Mouse (Mus musculus): ENCODE measurements around the gene Ccdc3. TPM values are rescaled to one million over a fixed set of nuclear protein-coding genes. Genes with fewer than 3 reads are reported as not detected.

The Ccdc3 gene
- polyA plus RNA-seq, 1 experiment, result 0.20 TPM

DNA sequence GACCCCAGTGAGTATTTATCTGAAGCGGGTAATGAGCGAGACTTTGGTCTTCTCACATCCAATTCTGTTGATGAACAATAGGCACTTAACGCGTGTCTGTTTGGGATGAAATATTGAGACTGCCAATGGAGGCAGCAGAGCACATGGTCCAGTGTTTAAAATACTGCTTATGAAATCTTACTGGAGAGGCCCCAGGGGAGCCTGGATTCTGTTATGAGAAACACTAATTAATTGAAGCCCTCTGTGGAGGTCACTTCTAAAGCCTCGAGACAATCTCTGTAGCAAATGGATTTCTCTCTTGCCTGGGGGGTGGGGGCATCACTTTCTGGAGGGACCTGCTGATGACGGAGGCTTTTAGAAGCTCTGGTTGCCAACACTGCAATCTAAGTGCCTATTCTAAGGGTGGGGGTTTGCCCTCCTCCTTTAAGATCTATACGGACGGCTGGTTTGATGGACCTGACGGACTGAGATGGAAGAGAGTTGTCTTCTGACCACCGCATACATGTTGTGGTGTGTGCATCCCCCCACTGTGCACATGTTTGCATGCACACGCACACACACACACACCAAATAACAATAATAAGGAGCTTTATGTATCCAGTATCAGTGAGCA, 22.8 kb downstream of the Ccdc3 start:
- Histone ChIP-seq H3K4me1 (ENCODE audit: control insufficient read depth, insufficient read depth, low read length) (no peaks in the 10 kb centered on the region), H3K27ac (ENCODE audit: insufficient read depth, low read depth, low read length) (no peak overlapping the region), H3K4me3 (ENCODE audit: insufficient read depth, low read length) (no peak overlapping the region)
- TF ChIP-seq CTCF (IDR thresholded peaks at IDR 0.05; ENCODE audit: low read depth, low read length) (no peak), POLR2A (IDR thresholded peaks at IDR 0.05; ENCODE audit: borderline replicate concordance, low read depth, low read length) (no peak)

DNA sequence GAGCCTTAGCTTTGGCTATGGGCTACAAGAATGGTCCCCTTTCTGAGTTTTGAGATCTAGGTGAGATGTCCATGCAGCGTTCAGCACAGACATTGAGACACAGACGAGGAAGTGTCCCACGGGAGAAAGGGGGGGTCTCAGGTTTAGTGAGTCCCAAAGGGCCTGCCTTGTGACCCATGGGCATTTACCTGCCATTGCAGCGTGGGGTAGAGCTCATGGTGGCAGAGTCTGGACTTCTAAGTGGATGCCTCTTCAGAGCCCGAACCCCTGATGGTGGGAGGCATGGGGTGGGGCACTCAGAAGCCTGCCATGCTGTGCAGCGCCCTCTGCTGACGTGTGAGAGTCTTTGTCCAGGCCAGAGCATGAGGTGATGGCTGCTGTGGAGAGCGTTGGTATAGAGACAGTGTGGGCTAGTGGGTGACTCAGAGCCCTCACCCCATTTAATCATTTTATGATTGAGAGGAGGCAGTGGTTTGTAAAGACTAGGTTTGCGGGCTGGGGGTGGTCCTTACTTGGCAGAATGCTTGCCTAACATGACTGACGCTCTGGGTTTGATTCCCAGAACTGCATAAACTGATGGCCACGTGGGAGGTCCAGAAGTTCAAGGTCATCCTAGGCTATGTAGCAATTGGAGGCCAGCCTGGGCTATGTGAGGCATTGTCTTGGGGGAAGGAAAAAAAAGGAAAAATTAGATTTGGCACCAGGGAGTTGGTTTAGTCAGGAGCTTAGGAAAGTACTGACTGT, 23.6 kb downstream of the Ccdc3 start:
- Histone ChIP-seq H3K4me3 (ENCODE audit: insufficient read depth, low read length) (no peak overlapping the region), H3K27ac (ENCODE audit: insufficient read depth, low read depth, low read length) (no peak overlapping the region), H3K4me1 (ENCODE audit: control insufficient read depth, insufficient read depth, low read length) (no peaks in the 10 kb centered on the region)
- TF ChIP-seq CTCF (IDR thresholded peaks at IDR 0.05; ENCODE audit: low read depth, low read length) (0 out of 2 replicates have a peak, but pooled peaks have one; percentile 28), POLR2A (IDR thresholded peaks at IDR 0.05; ENCODE audit: borderline replicate concordance, low read depth, low read length) (no peak)

DNA sequence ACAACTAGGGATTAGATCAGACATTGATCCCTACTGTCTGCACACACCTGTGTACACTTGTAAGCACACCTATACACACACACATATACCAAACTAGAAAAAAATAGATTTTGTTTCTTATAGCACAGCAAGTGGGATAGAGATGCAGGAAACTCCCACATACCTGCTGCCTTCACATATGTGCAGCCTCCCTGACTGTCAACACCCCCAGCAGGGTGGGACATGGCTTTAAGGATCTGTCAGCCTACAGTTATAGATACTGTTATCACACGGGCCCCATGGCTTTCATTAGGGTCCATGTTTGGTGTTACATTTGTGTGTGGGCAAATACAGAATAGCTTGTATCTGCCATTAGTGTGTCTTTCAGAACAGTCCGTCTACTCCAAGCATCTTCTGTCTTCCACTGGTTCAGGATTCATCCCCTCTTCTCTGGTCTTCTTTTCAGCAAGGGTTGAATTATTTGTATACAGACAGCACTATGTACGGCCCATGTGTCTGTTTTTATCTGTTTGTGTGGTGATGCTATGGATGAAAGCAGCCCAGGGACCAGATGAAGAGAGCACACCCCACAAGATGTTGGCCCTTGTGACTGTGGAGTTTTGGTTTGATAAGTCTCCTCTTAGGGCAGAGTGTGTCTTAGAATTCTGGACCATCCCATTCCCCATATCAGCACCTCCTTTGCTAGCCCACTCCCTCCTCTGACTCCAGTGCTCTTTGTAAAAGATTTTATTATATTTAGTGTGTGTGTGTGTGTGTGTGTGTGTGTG, 24.5 kb downstream of the Ccdc3 start:
- Histone ChIP-seq H3K4me3 (ENCODE audit: insufficient read depth, low read length) (no peak overlapping the region), H3K4me1 (ENCODE audit: control insufficient read depth, insufficient read depth, low read length) (no peaks in the 10 kb centered on the region), H3K27ac (ENCODE audit: insufficient read depth, low read depth, low read length) (no peak overlapping the region)
- TF ChIP-seq CTCF (IDR thresholded peaks at IDR 0.05; ENCODE audit: low read depth, low read length) (no peak), POLR2A (IDR thresholded peaks at IDR 0.05; ENCODE audit: borderline replicate concordance, low read depth, low read length) (no peak)

DNA sequence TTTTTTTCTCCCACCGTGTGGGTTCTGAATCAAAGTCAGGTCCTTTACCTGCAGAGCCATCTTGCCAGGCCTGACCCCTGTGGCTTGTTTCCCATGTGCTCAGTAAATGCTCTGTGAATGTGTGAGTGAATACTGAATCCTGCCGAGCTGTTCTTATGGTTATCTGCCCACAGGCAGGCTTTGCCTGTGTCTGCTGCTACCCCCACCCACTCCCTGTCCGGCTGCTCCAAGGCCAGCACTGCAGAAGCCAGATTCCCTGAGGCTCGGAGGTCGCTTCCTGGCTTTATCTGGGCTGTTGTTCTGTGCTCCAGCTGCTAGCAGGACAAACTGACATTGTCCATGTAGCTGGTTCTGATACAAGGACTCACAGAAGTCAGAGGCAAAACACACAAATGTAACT, 25.2 kb downstream of the Ccdc3 start:
- Histone ChIP-seq H3K4me3 (ENCODE audit: insufficient read depth, low read length) (no peak overlapping the region), H3K27ac (ENCODE audit: insufficient read depth, low read depth, low read length) (no peak overlapping the region), H3K4me1 (ENCODE audit: control insufficient read depth, insufficient read depth, low read length) (no peaks in the 10 kb centered on the region)
- TF ChIP-seq POLR2A (IDR thresholded peaks at IDR 0.05; ENCODE audit: borderline replicate concordance, low read depth, low read length), result no peak
- no peak for TF ChIP-seq CTCF (IDR thresholded peaks at IDR 0.05; ENCODE audit: low read depth, low read length)

DNA sequence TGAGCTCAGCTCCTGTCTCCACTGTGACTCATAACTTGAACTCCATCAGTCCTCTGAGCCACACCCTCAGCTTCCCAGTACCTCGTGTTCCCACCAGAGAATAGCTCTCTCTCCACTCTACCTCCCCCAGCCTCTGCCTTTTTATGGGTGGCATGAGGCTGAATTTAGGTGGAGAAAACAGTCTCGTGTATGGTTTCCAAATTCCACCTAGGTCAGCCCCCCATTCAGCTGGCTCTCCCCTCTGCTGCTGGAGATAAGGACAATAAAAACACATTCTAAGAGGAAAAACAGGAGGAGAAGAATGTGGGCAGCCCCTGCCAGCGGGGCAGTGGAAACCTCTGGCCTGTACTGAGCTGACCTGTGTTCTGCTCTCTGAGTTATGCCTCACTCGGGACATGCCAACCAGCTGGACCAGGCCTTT, 28.4 kb downstream of the Ccdc3 start:
- H3K27ac ChIP-seq (ENCODE audit: insufficient read depth, low read depth, low read length), result no peak overlapping the region
- H3K4me3 ChIP-seq (ENCODE audit: insufficient read depth, low read length), result no peak overlapping the region
- no peaks in the 10 kb centered on the region for H3K4me1 ChIP-seq (ENCODE audit: control insufficient read depth, insufficient read depth, low read length)
- no peak for TF ChIP-seq CTCF (IDR thresholded peaks at IDR 0.05; ENCODE audit: low read depth, low read length)
- TF ChIP-seq POLR2A (IDR thresholded peaks at IDR 0.05; ENCODE audit: borderline replicate concordance, low read depth, low read length), result no peak

DNA sequence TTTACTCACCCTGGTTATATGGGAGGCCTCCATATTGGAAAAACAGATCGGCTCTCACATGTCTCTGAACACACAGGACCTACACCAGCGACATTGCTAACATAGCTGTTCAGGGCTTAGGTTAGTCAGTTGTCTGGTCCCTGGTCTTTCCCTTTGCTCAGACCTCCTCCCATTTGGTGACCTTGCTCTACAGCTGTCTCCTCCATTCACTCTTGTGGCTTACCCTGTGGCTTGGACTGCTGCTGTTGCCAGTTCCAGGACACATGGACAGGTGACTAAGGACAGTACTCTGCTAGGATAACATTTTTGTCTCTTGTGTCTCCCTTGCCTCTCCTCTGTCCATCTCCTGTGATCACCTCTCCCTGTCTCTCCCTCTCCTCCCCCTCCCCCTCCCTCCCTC, 29.2 kb downstream of the Ccdc3 start:
- no peak overlapping the region for H3K27ac ChIP-seq (ENCODE audit: insufficient read depth, low read depth, low read length)
- H3K4me3 ChIP-seq (ENCODE audit: insufficient read depth, low read length), result no peak overlapping the region
- TF ChIP-seq POLR2A (IDR thresholded peaks at IDR 0.05; ENCODE audit: borderline replicate concordance, low read depth, low read length), result no peak
- TF ChIP-seq CTCF (IDR thresholded peaks at IDR 0.05; ENCODE audit: low read depth, low read length), result no peak

DNA sequence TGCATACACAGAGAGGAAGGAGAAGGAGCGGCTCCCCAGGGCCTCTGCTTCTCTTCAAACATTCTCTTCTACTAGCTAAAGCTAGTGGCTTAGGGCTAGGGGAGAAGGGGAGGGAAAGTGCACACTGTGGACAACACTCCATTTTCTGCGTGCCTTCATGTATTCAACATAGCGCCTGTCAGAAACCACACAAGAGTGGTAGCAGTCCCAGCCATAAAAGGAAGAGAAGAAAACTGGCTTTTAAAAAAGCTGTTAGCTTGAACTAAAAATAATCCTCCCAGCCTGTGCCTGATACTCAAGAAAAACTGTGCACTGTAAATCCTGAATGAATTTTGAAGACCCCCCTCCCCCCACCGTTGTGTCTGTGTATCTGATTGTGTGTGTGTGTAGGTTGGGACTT, 33.2 kb downstream of the Ccdc3 start:
- Histone ChIP-seq H3K4me1 (ENCODE audit: control insufficient read depth, insufficient read depth, low read length) (no peaks in the 10 kb centered on the region), H3K4me3 (ENCODE audit: insufficient read depth, low read length) (no peak overlapping the region), H3K27ac (ENCODE audit: insufficient read depth, low read depth, low read length) (no peak overlapping the region)
- TF ChIP-seq POLR2A (IDR thresholded peaks at IDR 0.05; ENCODE audit: borderline replicate concordance, low read depth, low read length), result no peak
- TF ChIP-seq CTCF (IDR thresholded peaks at IDR 0.05; ENCODE audit: low read depth, low read length), result no peak

More for the DNA sequence above, 29.2 kb downstream of the Ccdc3 start:
- no peaks in the 10 kb centered on the region for H3K4me1 ChIP-seq (ENCODE audit: control insufficient read depth, insufficient read depth, low read length)

DNA sequence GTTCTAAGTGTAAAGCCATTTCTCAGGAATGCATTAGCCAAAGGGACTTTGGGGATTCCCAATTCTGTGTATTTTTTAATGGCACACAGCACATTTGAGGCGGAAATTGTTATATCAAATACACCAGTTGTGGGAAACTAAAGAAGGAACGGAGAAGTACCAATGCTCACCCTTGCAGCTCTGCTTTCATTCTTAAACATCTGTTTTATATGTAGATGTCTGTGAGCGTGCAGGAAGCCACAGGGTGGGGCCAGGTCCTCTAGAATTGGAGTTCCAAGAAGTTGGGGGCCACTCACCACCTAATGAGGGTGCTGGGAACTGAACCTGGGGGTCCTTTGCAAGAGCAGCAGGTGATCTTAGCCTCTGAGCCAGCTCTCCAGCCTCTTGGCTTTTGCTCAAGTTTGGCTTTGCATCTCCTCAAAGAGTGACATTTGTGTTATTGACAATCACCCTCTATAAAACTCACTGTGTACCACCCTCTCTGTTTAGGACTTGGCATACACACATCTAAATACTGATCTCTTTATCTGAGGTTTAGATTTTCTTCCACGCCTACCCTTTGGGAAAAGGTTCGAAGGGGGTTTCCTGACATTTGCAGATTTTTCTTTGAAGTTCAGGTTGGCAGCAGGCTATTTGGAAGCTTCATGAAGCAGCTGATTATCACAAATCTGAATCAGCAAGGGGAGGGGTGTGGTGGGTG, 33.9 kb downstream of the Ccdc3 start:
- TF ChIP-seq POLR2A (IDR thresholded peaks at IDR 0.05; ENCODE audit: borderline replicate concordance, low read depth, low read length) (no peak), CTCF (IDR thresholded peaks at IDR 0.05; ENCODE audit: low read depth, low read length) (no peak)

DNA sequence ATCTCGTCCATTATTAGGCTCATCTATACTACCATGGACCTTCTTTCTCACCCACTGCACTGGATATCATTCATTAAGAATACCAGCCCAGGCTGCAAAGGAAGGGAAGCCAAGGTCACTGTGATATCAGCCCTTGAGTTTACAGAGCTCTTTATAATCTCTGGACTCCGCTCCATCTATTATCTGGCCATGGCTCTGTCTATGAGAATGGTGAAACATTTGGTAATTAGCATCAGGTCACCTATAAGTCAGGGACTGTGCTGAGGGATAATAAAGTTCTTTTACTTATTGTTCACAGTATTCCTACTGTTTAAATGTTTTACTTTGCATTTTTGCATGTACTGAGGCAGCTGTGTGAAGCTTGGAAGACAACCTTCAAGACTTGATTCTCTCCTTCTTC, 35.2 kb downstream of the Ccdc3 start:
- Histone ChIP-seq H3K27ac (ENCODE audit: insufficient read depth, low read depth, low read length) (no peak overlapping the region), H3K4me1 (ENCODE audit: control insufficient read depth, insufficient read depth, low read length) (no peaks in the 10 kb centered on the region), H3K4me3 (ENCODE audit: insufficient read depth, low read length) (no peak overlapping the region)
- no peak for TF ChIP-seq CTCF (IDR thresholded peaks at IDR 0.05; ENCODE audit: low read depth, low read length)
- no peak for TF ChIP-seq POLR2A (IDR thresholded peaks at IDR 0.05; ENCODE audit: borderline replicate concordance, low read depth, low read length)

More for the DNA sequence above, 33.9 kb downstream of the Ccdc3 start:
- Histone ChIP-seq H3K4me1 (ENCODE audit: control insufficient read depth, insufficient read depth, low read length) (no peaks in the 10 kb centered on the region), H3K4me3 (ENCODE audit: insufficient read depth, low read length) (no peak overlapping the region), H3K27ac (ENCODE audit: insufficient read depth, low read depth, low read length) (no peak overlapping the region)

Data from bone marrow macrophage, adult 2 months (primary cell).